Mouse (Mus musculus) kidney, adult 2 months (tissue): ENCODE data around the gene Hadhb.

ENCODE experiments used
- CTCF ChIP-seq: fragments of 200-500 bp; conservative IDR thresholded peaks from 2 replicates; pipeline ENCODE4 v1.5.1; 2011; ENCODE audit warnings: low read depth, mild to moderate bottlenecking, control low read depth, low read length, moderate library complexity, mixed read lengths; ENCODE audit not compliant: insufficient read depth, insufficient read length
- POLR2A ChIP-seq: fragments of 200-500 bp; IDR thresholded peaks from one replicate; pipeline ENCODE4 v1.6.1; 2011; ENCODE audit warnings: low read depth, low read length, control low read depth

- TF ChIP-seq CTCF (no peak), POLR2A (no peak)
Measured at GRCm38 (mm10) chr5:30126756-30127155, 28.3 kb upstream of the Hadhb start.
